Mouse (Mus musculus) liver, adult 2 months (tissue): ENCODE results near the gene Adamts12.

ENCODE experiments used
- CTCF ChIP-seq: fragments of 200-500 bp; IDR thresholded peaks from 2 replicates; pipeline ENCODE4 v1.5.1; 2011; ENCODE audit warnings: low read depth, low read length, control low read depth
- POLR2A ChIP-seq: fragments of 200-500 bp; IDR thresholded peaks from 2 replicates; pipeline ENCODE4 v1.6.1; 2011; ENCODE audit warnings: low read length, control low read depth; ENCODE audit not compliant: insufficient read depth; ENCODE audit errors: extremely low read depth

DNA sequence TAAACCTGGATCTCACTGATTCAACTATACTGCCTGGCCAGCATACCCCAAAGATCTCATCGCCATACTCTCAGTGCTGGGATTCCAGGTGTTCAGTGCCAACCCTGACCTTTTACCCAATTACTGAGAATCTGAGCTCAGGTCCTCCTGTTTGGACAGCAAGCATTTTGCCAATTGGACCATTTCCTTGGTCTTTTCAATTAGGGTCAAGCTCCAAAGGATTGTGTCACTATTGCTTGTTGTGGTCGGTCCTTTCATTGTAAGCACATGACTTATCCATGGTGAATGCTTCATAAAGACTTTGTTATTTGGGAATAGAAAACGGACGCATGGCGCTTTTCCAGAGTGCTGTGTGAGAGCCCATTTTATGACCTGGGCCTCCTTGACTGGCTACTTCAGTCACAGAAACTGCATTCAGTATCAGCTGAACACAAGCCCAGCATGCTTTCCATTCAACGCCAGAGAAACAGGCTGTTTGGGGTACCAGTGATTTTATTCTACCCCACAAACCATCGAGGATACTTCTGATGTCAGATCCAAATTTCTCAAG, 133.7 kb downstream of the Adamts12 start:
- TF ChIP-seq CTCF: no peak
- no peak for TF ChIP-seq POLR2A
